Mouse (Mus musculus) cerebellum, adult 2 months (tissue): Measurements from ENCODE around the gene Afap1l2. TPM values are rescaled to one million over a fixed set of nuclear protein-coding genes. Genes with fewer than 3 reads are reported as not detected.

Experiments
- DNase-seq, 2 experiments: peaks; one replicate each; pipeline ENCODE4 v3.0.0; 2021
- H3K27ac ChIP-seq: fragments of 200-500 bp; 2 replicates; pipeline ENCODE4 v1.5.1; 2012; ENCODE audit warnings: low read length, control low read depth, inconsistent platforms; ENCODE audit not compliant: insufficient read depth
- H3K27me3 ChIP-seq: fragments of 200-500 bp; 2 replicates; pipeline ENCODE4 v1.6.1; 2012; ENCODE audit warnings: inconsistent platforms, mild to moderate bottlenecking, low read length, moderate library complexity; ENCODE audit not compliant: control insufficient read depth, insufficient read depth
- H3K4me1 ChIP-seq: fragments of 200-500 bp; 2 replicates; pipeline ENCODE4 v1.6.1; 2011; ENCODE audit warnings: low read length; ENCODE audit not compliant: control insufficient read depth, insufficient read depth
- H3K4me3 ChIP-seq: fragments of 200-500 bp; replicated peaks from 2 replicates; pipeline ENCODE3; 2011; ENCODE audit warnings: mild to moderate bottlenecking, low read depth, low read length, control low read depth; ENCODE audit not compliant: insufficient read depth
- CTCF ChIP-seq: fragments of 200-500 bp; IDR thresholded peaks from 2 replicates; pipeline ENCODE4 v1.5.1; 2011; ENCODE audit warnings: low read depth, mild to moderate bottlenecking, control low read depth, low read length, moderate library complexity, borderline replicate concordance; ENCODE audit not compliant: insufficient read depth
- POLR2A ChIP-seq: fragments of 200-500 bp; IDR thresholded peaks from 2 replicates; pipeline ENCODE4 v1.6.1; 2011; ENCODE audit warnings: low read length, control low read depth, borderline replicate concordance; ENCODE audit not compliant: insufficient read depth
- WGBS: fragments of 180-500 bp; shearing (Covaris S2); methylation state at CpG from one replicate; pipeline ENCODE4 v1.1.7; 2018; 5-methylcytosine and 5-hydroxymethylcytosine counted together
- polyA plus RNA-seq: library from polyadenylated mRNA; depleted of rRNA; stranded (reverse); fragments of >200 nt; gene quantifications from 2 replicates; pipeline ENCODE4 v1.2.3, GENCODE M21; 2012; rRNA removed

Gene Afap1l2
- polyA plus RNA-seq, 1 experiment: 43.3 TPM

DNA sequence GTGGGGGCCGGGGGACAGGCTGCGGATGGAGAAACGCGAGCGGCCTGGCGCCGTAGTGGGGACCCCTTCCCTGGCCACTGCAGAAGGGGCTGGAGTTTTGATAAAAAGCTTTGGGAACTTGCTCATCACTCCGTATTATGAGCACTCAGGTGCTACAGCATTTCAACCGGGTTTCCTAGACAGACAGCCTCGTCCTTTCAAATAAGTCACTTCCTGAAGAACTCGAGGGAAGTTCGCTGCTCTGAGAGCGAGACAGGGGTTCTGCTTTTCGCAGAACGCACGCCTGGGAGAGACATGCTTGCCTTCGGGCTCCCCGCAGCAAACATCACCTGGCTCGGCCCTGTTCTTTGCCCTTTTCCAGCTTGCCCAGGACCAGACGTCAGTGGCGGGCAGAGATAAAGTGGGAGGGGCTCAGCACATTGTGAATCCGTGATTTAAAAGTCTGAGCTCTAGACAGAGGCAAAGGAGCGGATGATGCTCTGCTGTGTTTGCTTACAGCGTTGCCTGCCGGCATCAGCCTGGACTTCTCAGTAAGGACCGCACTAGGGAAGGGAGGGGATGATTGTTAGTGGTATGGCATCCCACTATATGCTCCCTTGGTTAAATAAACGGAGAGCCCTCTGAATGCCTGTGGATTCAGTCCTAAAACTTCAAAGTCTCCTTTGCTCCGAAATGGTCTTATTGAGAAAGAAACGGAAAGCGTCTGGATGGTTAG is 133.3 kb downstream of the Afap1l2 start:
- no peaks in the 10 kb centered on the region for H3K4me1 ChIP-seq
- no peak overlapping the region for H3K27ac ChIP-seq
- peak overlapping the region; percentile 44 for H3K4me3 ChIP-seq
- DNase-seq: peak in 1 of 2 experiments; percentile 12
- TF ChIP-seq POLR2A (no peak), CTCF (no peak)
- peaks cover 3% of the 10 kb centered on the region; the same call in 1 of the 2 replicates for H3K27me3 ChIP-seq
- WGBS: 14% methylated on average over 30 of the region's 30 CpGs

DNA sequence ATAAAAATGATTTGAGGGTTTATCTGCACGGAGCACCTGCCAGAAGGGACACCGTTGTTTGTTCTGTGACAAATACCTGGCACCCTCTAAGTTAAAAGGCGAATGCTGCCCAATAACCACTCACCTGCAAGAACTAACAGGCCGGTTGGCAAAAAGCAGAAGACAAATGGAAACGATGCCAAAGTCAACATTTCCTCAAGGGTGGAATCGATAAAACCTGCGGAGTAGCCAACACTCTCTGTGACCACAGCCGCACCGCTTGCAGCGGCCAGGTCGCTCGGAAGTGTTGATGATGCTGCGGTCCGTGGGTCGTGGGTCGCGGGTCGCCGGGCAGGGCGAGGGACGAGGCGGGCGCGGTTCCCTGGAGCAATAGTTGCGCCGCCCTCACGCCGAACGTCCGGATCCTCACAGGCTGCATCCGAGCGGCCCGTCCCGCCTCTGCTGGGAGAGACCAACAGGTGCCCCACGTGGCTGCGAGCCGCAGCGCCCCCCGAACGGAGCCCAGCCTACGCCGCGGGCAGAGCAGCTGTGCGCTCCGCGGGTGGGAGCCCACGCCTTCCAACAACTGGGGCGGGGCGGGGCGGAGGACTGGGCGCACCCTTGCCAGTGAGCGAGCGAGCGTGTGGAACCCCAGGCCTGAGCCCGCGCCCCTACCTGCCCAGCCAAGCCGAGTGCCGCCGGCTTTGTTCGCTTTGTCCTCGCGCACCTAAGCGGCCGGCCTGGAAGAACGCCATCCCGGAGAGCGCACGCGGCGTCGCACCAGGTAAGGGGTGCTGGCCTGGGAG is 134.0 kb downstream of the Afap1l2 start, which contains the start of gene Vwa2:
Vwa2 (plus strand) TSS at position 434 of the 785 bp plus-strand sequence.
- 1% methylated on average over 71 of the region's 71 CpGs for WGBS
- no peak within 1 kb of the TSS for H3K27ac ChIP-seq
- H3K4me3 ChIP-seq: peak within 1 kb of the TSS; percentile 44
- TF ChIP-seq CTCF (no peak), POLR2A (no peak)
- DNase-seq: peak; percentile 5 to 18
- H3K4me1 ChIP-seq: no peaks in the 10 kb centered on the region
- peaks cover 3% of the 10 kb centered on the region; the same call in 1 of the 2 replicates for H3K27me3 ChIP-seq

DNA sequence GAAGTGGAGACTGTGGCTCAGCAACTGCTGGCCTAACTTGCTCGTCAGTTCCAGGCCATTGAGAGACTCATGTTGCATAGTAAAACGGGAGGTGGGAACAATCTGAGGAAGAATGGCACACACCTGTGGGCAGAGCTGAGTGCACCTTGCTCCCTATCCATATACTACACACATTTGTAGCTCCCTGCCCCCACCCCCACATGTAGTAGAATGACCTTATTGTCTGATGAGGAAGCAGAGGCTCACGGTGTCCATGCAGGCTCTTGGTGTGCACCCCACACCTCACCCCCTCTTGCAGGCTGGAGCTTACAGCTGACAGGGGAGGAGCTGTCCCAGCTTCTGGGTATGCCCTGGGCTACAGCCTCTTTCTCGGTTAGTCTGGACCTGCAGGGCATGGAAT is 140.3 kb downstream of the Afap1l2 start:
- H3K27ac ChIP-seq: no peak overlapping the region
- TF ChIP-seq POLR2A (no peak), CTCF (no peak)
- WGBS: 79% methylated on average over 4 of the region's 4 CpGs
- no peaks in the 10 kb centered on the region; the same call in 1 of the 2 replicates for H3K27me3 ChIP-seq
- DNase-seq: no peak
- H3K4me1 ChIP-seq: no peaks in the 10 kb centered on the region; the same call in 1 of the 2 replicates
- H3K4me3 ChIP-seq: no peak overlapping the region

Other genes starting within 250 kb of the Afap1l2 start
- 24.3 and 24.4 TPM in 2 replicates for gene Ccdc186, start 186.0 kb downstream of the Afap1l2 start, polyA plus RNA-seq
- gene Tdrd1, start 182.0 kb downstream of the Afap1l2 start, polyA plus RNA-seq: 0.13 and 0.20 TPM in 2 replicates
- 0.05 TPM in 1 of 2 replicates, not detected in the other for gene Vwa2, start 134.0 kb downstream of the Afap1l2 start, polyA plus RNA-seq